Mouse (Mus musculus) urinary bladder, postnatal 10 days (tissue): ENCODE data around the gene Gck.

Experiments
- DNase-seq: peaks from one replicate; pipeline ENCODE4 v3.0.0; 2022; ENCODE audit warnings: low spot score

The Gck gene

DNA sequence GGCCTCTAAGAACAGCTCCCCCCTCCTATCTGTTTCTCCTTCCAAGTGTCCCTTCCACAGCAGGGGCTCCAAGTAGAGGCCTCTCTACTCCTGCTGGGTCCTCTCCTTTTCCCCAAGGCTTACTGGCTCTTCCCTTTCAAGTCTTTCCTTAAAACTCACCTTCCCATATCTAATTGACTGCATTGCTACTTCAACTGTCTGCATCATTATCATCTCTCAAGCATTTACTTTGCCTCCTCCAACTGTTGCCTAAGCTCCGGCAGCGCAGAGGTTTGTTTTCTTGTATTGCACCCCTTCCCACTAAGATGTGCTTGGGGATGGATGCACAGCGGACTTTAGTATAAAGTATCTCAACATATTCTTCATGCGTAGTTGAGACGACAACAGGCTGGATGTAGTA lies 72.5 kb downstream of the Gck start:
- no peak for DNase-seq

GRCm38 (mm10) chr11:5873192-5873591 lies 76.7 kb downstream of the Gck start:
- DNase-seq = no peak

GRCm38 (mm10) chr11:5872707-5873106 lies 77.2 kb downstream of the Gck start:
- DNase-seq = no peak

- no peak for DNase-seq
Measured at GRCm38 (mm10) chr11:5870069-5870468, 79.8 kb downstream of the Gck start.

DNA sequence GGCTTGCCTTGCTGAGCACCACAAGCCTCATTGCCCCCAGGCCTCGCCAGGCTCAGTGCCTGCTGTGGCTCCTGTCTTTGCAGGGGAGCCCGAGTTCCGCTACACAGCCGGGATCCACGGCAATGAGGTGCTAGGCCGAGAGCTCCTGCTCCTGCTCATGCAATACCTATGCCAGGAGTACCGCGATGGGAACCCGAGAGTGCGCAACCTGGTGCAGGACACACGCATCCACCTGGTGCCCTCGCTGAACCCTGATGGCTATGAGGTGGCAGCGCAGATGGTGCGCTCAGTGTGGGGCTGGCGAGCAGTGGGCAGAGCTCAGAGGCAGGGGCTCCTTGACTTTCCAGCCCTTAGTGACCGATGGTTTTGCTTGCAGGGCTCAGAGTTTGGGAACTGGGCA lies 80.5 kb downstream of the Gck start:
- no peak for DNase-seq

DNA sequence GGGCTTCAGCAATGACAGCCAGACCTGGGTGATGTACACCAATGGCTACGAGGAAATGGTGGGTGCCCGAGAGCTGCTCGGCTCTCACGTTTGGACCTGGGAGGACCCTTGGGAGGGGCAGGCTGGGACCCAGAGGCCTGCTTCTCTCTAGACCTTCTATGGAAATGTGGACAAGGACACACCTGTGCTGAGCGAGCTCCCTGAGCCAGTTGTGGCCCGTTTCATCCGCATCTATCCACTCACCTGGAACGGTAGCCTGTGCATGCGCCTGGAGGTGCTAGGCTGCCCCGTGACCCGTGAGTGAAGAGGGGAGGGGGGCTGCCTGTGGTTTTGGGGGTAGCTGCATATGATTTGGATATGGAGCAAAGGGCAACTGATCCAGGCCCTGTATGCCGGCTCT lies 81.6 kb downstream of the Gck start:
- no peak for DNase-seq

- no peak for DNase-seq
Measured at GRCm38 (mm10) chr11:5867196-5867595, 82.7 kb downstream of the Gck start.

DNA sequence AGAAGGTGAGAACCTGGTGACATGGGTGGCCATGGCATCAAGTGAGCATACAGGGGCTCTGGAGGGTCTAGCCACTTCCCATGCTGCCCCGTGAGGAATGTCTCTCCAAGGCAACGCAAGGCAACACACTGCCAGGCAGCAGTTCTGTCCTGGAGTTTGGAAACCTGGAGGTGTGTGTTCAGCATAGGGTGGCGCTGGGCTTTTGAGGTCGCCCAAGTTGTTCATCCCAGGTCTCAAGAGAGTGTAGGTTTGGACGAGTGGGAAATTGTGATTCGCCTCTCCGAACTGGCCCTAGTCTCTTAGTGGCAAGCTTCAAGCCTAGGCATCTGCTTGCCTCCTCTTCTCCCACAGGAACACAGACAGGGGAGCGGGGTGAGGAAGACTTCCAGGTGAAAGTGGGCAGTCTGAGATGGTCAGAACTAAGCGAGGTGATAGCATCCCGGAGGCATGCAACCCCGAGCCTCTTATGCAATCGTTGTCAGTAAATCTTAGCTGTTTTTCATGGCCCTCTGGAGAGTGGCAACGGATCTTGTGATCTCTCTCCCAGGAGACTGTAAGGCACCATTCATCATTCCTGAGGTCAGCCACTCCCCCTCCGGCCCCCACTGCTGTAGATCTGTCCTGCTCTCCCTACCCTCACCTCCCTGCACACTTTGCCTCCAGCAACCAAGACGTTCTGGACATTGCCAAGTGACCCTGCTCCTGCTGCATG lies 87.3 kb downstream of the Gck start:
- DNase-seq = no peak

GRCm38 (mm10) chr11:5861678-5862393 lies 88.0 kb downstream of the Gck start, which contains the start of gene Aebp1:
TSS of gene Aebp1 (plus strand) at chr11:5861947.
- no peak for DNase-seq

- DNase-seq = no peak
Measured at GRCm38 (mm10) chr11:5860639-5861038, 89.2 kb downstream of the Gck start.

DNA sequence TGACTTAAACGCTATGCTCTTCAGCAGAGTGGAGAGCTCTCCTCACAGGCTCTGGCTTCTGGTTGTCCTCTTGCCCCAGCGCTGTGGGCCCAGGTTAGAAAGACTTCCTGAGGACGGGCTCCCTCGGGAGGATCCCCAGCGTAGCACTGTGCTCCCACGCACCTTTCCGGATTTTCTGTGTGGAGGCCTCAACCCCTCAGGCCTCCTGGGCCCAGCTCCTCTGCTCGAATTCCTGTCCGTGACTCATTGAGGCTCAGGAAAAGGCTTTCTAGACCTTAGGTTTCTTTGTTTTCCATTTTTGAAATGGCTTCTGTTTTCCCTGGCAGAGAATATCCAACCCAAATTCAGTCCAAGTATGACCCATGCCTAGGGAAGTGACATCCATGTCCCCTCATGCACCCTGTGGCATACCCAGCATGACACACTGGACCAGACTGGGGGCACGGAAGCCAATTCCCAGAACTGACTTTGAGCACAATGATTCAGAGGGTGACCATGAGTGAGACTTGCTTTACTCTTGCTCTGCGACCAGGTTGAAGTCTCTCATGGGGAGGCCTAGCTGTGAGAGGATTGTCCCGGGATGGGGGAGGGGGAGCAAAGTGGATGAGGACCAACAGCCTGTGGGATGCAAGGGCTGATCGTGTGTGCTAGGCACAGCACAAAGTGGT lies 89.9 kb downstream of the Gck start:
- no peak for DNase-seq

GRCm38 (mm10) chr11:5858723-5859122 lies 91.2 kb downstream of the Gck start:
- DNase-seq = no peak

DNA sequence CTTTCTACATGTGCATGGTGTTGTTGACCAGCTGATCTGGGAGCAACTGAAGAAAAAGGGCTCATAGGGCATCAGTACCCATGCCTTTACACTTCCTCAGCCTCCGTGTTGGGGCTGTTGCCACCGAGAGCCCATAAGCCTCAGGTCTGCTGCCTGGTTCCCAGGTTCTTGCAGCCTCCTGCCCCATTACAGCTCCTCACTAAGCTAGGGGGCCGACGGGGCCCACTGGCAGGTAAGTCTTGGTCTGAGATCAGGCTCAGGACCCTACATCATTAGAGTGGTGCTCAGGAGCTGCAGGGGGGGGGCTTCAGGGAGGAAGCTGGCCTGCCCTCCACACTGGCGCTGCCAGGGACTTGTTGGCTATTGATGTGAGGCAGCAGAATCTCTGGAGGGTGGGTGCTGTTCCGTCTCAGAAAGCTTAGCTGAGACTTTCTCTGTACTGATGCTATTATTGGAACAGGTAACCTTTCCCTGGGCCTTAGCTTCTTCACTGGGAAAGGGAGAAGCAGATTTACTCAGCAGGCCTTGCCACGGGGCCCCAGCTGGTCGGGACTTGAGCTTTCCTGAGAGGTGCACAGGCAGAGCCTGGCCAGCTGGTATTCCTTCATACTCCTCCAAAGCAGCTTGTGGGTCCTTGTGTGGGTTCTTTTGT lies 93.3 kb downstream of the Gck start:
- DNase-seq = no peak

GRCm38 (mm10) chr11:5855902-5856301 lies 94.0 kb downstream of the Gck start:
- DNase-seq = no peak

- DNase-seq = no peak
Measured at GRCm38 (mm10) chr11:5855481-5855880, 94.4 kb downstream of the Gck start.

GRCm38 (mm10) chr11:5852314-5852713 lies 97.6 kb downstream of the Gck start:
- DNase-seq = no peak

- no peak for DNase-seq
Measured at GRCm38 (mm10) chr11:5851021-5851736, 98.7 kb downstream of the Gck start.
